Mouse (Mus musculus): ENCODE data around the gene Art1.
A peak's percentile ranks its signal among the peaks of the same experiment; 100 is the strongest.

Art1 gene

GRCm38 (mm10) chr7:102108206-102108605 is 6.7 kb downstream of the Art1 start:
- DNase-seq (ENCODE audit: low spot score in 2 of 2), result no peak

GRCm38 (mm10) chr7:102109171-102109570 is 7.6 kb downstream of the Art1 start, which contains the start of gene Art5:
TSS of gene Art5 (minus strand) at chr7:102109489.
- DNase-seq (ENCODE audit: low spot score in 2 of 2), result no peak

- DNase-seq (ENCODE audit: low spot score in 2 of 2), result no peak
Observed at GRCm38 (mm10) chr7:102109746-102110145, 8.2 kb downstream of the Art1 start.

GRCm38 (mm10) chr7:102113151-102113729 is 11.7 kb downstream of the Art1 start:
- DNase-seq (ENCODE audit: low spot score in 2 of 2), result no peak

- no peak for DNase-seq (ENCODE audit: low spot score in 2 of 2)
Observed at GRCm38 (mm10) chr7:102116579-102117331, 15.2 kb downstream of the Art1 start, which contains the start of gene Chrna10. TSS of gene Chrna10 (minus strand) at chr7:102116828.

GRCm38 (mm10) chr7:102117382-102117781 is 15.8 kb downstream of the Art1 start:
- DNase-seq (ENCODE audit: low spot score in 2 of 2), result peak in 1 of 2 experiments; percentile 17

- DNase-seq (ENCODE audit: low spot score in 2 of 2), result no peak
Observed at GRCm38 (mm10) chr7:102120326-102120725, 18.8 kb downstream of the Art1 start.

- no peak for DNase-seq (ENCODE audit: low spot score in 2 of 2)
Observed at GRCm38 (mm10) chr7:102132395-102132794, 30.9 kb downstream of the Art1 start.

- peak in 1 of 2 experiments; percentile 44 for DNase-seq (ENCODE audit: low spot score in 2 of 2)
Observed at GRCm38 (mm10) chr7:102137464-102137863, 35.9 kb downstream of the Art1 start.

- no peak for DNase-seq (ENCODE audit: low spot score in 2 of 2)
Observed at GRCm38 (mm10) chr7:102137898-102138297, 36.4 kb downstream of the Art1 start.

- no peak for DNase-seq (ENCODE audit: low spot score in 2 of 2)
Observed at GRCm38 (mm10) chr7:102153691-102154090, 52.1 kb downstream of the Art1 start.

Data from right cerebral cortex, postnatal 10 days (tissue).